In the genomic region with DNA sequence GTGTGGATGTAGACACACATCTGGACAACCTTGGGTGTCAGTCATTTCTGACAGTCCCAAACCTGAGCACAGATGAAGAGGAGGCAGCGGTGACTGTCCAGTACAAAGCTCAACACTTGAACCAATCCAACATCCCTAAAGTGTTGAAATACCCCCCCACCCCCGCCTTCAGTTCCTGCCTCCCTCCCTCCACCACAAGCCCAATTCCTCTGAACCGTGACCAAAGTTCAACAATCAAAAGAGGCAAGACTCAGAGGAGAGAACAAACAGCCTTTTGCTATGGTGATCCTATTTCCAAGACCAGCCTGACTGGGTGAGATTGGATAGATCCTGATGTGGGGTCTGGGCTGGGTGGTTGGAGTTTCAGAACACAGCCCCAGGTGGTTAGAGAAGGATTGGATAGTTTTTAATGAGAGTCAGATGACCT, we compare ENCODE assay signal across 8 mouse cellular contexts. TPM values are rescaled to one million over a fixed set of nuclear protein-coding genes. Genes with fewer than 3 reads are reported as not detected.
A peak's percentile ranks its signal among the peaks of the same experiment; 100 is the strongest.
DNase-seq lines count a peak whose midpoint lies in the region; ATAC-seq and TF ChIP-seq lines count a peak whose summit lies in the region.

No protein-coding gene starts in this region.

- no peaks in the 10 kb centered on the region for H3K9me3 ChIP-seq in liver, embryonic 11.5 days (ENCODE audit: control insufficient read depth, low read length)
- H3K9me3 ChIP-seq in hindbrain, embryonic 13.5 days, result no peaks in the 10 kb centered on the region
- no peaks in the 10 kb centered on the region for H3K9me3 ChIP-seq in liver, embryonic 14.5 days (ENCODE audit: control insufficient read depth, low read length)
- H3K9me3 ChIP-seq in stomach, embryonic 16.5 days (replicated peaks; ENCODE audit: control insufficient read depth, low read length), result no peaks in the 10 kb centered on the region

- H3K4me2 ChIP-seq in liver, embryonic 11.5 days, result no peak overlapping the region
- peak overlapping the region; percentile 45 for H3K4me2 ChIP-seq in hindbrain, embryonic 13.5 days
- H3K4me2 ChIP-seq in liver, embryonic 14.5 days (ENCODE audit: low read depth), result peak overlapping the region; percentile 4; the same call in 1 of the 2 replicates
- peak overlapping the region; percentile 28; the same call in 1 of the 2 replicates for H3K4me2 ChIP-seq in stomach, embryonic 16.5 days (ENCODE audit: low read depth, low read length)

- DNase-seq in liver, result peak; percentile 20
- no peak for DNase-seq in liver, embryonic 11.5 days (ENCODE audit: low spot score)
- DNase-seq in liver, embryonic 14.5 days (ENCODE audit: low read depth in 3 of 3, low spot score in 3 of 3), result no peak
- DNase-seq in layer of hippocampus, postnatal 36 days, result no peak
- DNase-seq in testis, postnatal 10 days (ENCODE audit: low spot score), result no peak
- no peak for DNase-seq in cerebellum, adult 18-20 months

- no peak overlapping the region for H3K4me3 ChIP-seq in liver, embryonic 11.5 days (ENCODE audit: low read depth, low read length)
- H3K4me3 ChIP-seq in hindbrain, embryonic 13.5 days, result no peak overlapping the region
- no peak overlapping the region for H3K4me3 ChIP-seq in liver, embryonic 14.5 days (ENCODE audit: insufficient read depth in 1 of 2, low read depth in 2 of 2, low read length in 2 of 2)
- H3K4me3 ChIP-seq in stomach, embryonic 16.5 days (replicated peaks; ENCODE audit: low read length), result no peak overlapping the region

- H3K27ac ChIP-seq in liver, embryonic 11.5 days (ENCODE audit: low read depth, low read length), result no peak overlapping the region; the same call in 1 of the 2 replicates
- H3K27ac ChIP-seq in hindbrain, embryonic 13.5 days, result peak overlapping the region; percentile 85
- no peak overlapping the region for H3K27ac ChIP-seq in liver, embryonic 14.5 days
- H3K27ac ChIP-seq in stomach, embryonic 16.5 days (ENCODE audit: low read length), result peak overlapping the region; percentile 9; the same call in 1 of the 2 replicates

- peaks cover 7% of the 10 kb centered on the region for H3K4me1 ChIP-seq in liver, embryonic 11.5 days (replicated peaks; ENCODE audit: control insufficient read depth, insufficient read depth, low read length)
- H3K4me1 ChIP-seq in hindbrain, embryonic 13.5 days (replicated peaks), result peaks cover 25% of the 10 kb centered on the region
- H3K4me1 ChIP-seq in liver, embryonic 14.5 days (replicated peaks; ENCODE audit: control insufficient read depth in 2 of 2, insufficient read depth in 2 of 2, low read length in 1 of 2), result peaks cover 0 to 7% of the 10 kb centered on the region in 2 experiments; a peak in 2 of 4 replicates
- peaks cover 27% of the 10 kb centered on the region for H3K4me1 ChIP-seq in stomach, embryonic 16.5 days (ENCODE audit: control insufficient read depth, insufficient read depth, low read length)

- WGBS in liver, embryonic 11.5 days, result 40% methylated on average over 3 of the region's 3 CpGs
- WGBS in hindbrain, embryonic 13.5 days, result 7% methylated on average over 3 of the region's 3 CpGs
- 30% methylated on average over 3 of the region's 3 CpGs for WGBS in liver, embryonic 14.5 days (ENCODE audit: insufficient replicate concordance)
- 33% methylated on average over 3 of the region's 3 CpGs for WGBS in stomach, embryonic 16.5 days

- no peak for TF ChIP-seq EP300 in liver, embryonic 14.5 days (IDR thresholded peaks at IDR 0.05; ENCODE audit: low read depth)

- no peak overlapping the region for H3K9ac ChIP-seq in liver, embryonic 11.5 days (ENCODE audit: low read depth, low read length)
- H3K9ac ChIP-seq in hindbrain, embryonic 13.5 days, result no peak overlapping the region
- no peak overlapping the region for H3K9ac ChIP-seq in liver, embryonic 14.5 days (replicated peaks)
- H3K9ac ChIP-seq in stomach, embryonic 16.5 days (ENCODE audit: low read length), result no peak overlapping the region

- H3K27me3 ChIP-seq in liver, embryonic 11.5 days (replicated peaks; ENCODE audit: control insufficient read depth, insufficient read depth, low read length), result no peaks in the 10 kb centered on the region
- no peaks in the 10 kb centered on the region for H3K27me3 ChIP-seq in hindbrain, embryonic 13.5 days
- no peaks in the 10 kb centered on the region for H3K27me3 ChIP-seq in liver, embryonic 14.5 days (ENCODE audit: control insufficient read depth, insufficient read depth, low read length)
- no peaks in the 10 kb centered on the region for H3K27me3 ChIP-seq in stomach, embryonic 16.5 days (ENCODE audit: control insufficient read depth, insufficient read depth, low read length)

- TF ChIP-seq CTCF in liver, embryonic 14.5 days (IDR thresholded peaks at IDR 0.05; ENCODE audit: low read depth), result no peak

- ATAC-seq in liver, embryonic 11.5 days (replicated peaks; ENCODE audit: low FRiP score), result no peak
- ATAC-seq in hindbrain, embryonic 13.5 days (ENCODE audit: low FRiP score), result peak; percentile 56
- peak; percentile 47; the same call in 1 of the 2 replicates for ATAC-seq in liver, embryonic 14.5 days (ENCODE audit: insufficient read depth)
- ATAC-seq in stomach, embryonic 16.5 days (ENCODE audit: insufficient read depth, low FRiP score), result peak; percentile 8; the same call in 1 of the 2 replicates

- no peaks in the 10 kb centered on the region for H3K36me3 ChIP-seq in liver, embryonic 11.5 days (ENCODE audit: control insufficient read depth, insufficient read depth, low read length)
- H3K36me3 ChIP-seq in hindbrain, embryonic 13.5 days, result no peaks in the 10 kb centered on the region
- H3K36me3 ChIP-seq in liver, embryonic 14.5 days (replicated peaks; ENCODE audit: control insufficient read depth, insufficient read depth, low read depth), result no peaks in the 10 kb centered on the region
- H3K36me3 ChIP-seq in stomach, embryonic 16.5 days (ENCODE audit: control insufficient read depth, insufficient read depth, low read length), result no peaks in the 10 kb centered on the region

RNA-seq across cellular contexts. Expression of a gene that starts 4.5 kb away (rescaled TPM):
- 48.1 and 49.3 TPM in 2 replicates for polyA plus RNA-seq in liver, embryonic 11.5 days (2014; fragmentation: Nextera tagmentation; extraction: Ambion mirVana)
- 107 TPM in 2 replicates for polyA plus RNA-seq in hindbrain, embryonic 13.5 days (2015; fragmentation: Nextera tagmentation; extraction: Ambion mirVana)
- polyA plus RNA-seq in liver, embryonic 14.5 days (2012; rRNA removed), result 21.7 and 27.7 TPM in 2 replicates
- 18.1 and 21.4 TPM in 2 replicates for polyA plus RNA-seq in liver, embryonic 14.5 days (2014; fragmentation: Nextera tagmentation; extraction: Ambion mirVana)
- 136 and 177 TPM in 2 replicates for polyA plus RNA-seq in stomach, embryonic 16.5 days (2015; fragmentation: Nextera tagmentation; extraction: Ambion mirVana)
- 100 to 1,000 TPM; 104 to 105 TPM for total RNA-seq in layer of hippocampus, postnatal 36 days (2021)

RNA-seq across cellular contexts. Expression of a gene that starts 41.9 kb away (rescaled TPM):
- polyA plus RNA-seq in liver, embryonic 11.5 days (2014; fragmentation: Nextera tagmentation; extraction: Ambion mirVana), result 25.0 and 27.8 TPM in 2 replicates
- polyA plus RNA-seq in hindbrain, embryonic 13.5 days (2015; fragmentation: Nextera tagmentation; extraction: Ambion mirVana), result 85.3 and 89.3 TPM in 2 replicates
- polyA plus RNA-seq in liver, embryonic 14.5 days (2012; rRNA removed), result 4.1 and 4.6 TPM in 2 replicates
- 7.8 and 8.3 TPM in 2 replicates for polyA plus RNA-seq in liver, embryonic 14.5 days (2014; fragmentation: Nextera tagmentation; extraction: Ambion mirVana)
- polyA plus RNA-seq in stomach, embryonic 16.5 days (2015; fragmentation: Nextera tagmentation; extraction: Ambion mirVana), result 41.3 and 46.0 TPM in 2 replicates
- total RNA-seq in layer of hippocampus, postnatal 36 days (2021), result 10 to 100 TPM; 78.2 to 83.9 TPM

Comparison
In these comparisons a context has a peak if more than half of its experiments do, and no peak if none do; other contexts are left out.
1. H3K27ac ChIP-seq: peak in hindbrain, embryonic 13.5 days (single experiment) and stomach, embryonic 16.5 days (single experiment); none in liver, embryonic 11.5 days (single experiment) and liver, embryonic 14.5 days (single experiment).